Mouse (Mus musculus): ENCODE data around the gene Atg5.

Atg5 gene

GRCm38 (mm10) chr10:44390286-44390685, 122.1 kb downstream of the Atg5 start:
- no peak for DNase-seq (ENCODE audit: low spot score)

- no peak for DNase-seq (ENCODE audit: low spot score)
These were observed 123.5 kb downstream of the Atg5 start for GRCm38 (mm10) chr10:44391509-44392290.

GRCm38 (mm10) chr10:44392855-44393254, 124.7 kb downstream of the Atg5 start:
- no peak for DNase-seq (ENCODE audit: low spot score)

DNA sequence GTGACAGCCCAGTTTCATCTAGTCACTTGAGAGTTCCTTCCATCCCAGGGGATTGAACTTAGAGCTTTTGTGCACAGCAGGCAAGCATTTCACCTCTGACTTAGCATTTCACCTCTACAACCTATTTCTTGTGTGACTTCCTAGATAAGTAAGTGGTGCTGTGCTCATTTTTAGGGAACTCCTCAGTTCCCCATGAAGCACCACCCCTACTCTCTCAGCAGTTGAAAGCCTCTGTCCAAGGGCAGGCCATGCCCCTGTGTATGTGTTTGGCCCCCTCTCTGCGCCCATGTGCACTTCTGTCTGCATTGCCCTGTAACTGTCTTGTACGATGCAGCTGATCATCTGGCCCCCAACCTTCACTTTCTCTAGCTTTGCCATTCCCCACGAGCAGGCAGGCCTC, 132.0 kb downstream of the Atg5 start:
- DNase-seq (ENCODE audit: low spot score), result no peak

- DNase-seq (ENCODE audit: low spot score), result no peak
These were observed 132.4 kb downstream of the Atg5 start for GRCm38 (mm10) chr10:44400602-44401001.

DNA sequence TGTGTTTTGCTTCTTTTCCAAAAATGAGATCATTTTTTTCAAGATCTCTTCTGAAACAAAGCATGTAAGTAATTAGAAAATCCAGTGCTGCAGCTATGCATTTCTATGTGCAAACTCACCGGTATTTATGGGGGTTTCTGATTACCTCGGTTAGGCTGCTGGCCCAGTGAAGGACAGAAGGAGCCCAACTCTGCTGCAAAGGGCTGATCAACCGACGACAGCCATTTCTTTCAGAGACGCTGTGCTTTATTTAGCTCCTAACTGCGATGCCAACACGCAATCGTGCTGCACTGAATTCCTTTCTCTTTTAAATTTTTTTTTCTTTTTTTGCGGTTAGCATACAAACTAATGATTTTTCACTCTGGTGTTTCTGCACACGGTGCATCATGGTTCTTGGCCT, 133.4 kb downstream of the Atg5 start:
- DNase-seq (ENCODE audit: low spot score), result no peak

GRCm38 (mm10) chr10:44403415-44403814, 135.3 kb downstream of the Atg5 start:
- no peak for DNase-seq (ENCODE audit: low spot score)

GRCm38 (mm10) chr10:44409054-44409453, 140.9 kb downstream of the Atg5 start:
- DNase-seq (ENCODE audit: low spot score), result no peak

DNA sequence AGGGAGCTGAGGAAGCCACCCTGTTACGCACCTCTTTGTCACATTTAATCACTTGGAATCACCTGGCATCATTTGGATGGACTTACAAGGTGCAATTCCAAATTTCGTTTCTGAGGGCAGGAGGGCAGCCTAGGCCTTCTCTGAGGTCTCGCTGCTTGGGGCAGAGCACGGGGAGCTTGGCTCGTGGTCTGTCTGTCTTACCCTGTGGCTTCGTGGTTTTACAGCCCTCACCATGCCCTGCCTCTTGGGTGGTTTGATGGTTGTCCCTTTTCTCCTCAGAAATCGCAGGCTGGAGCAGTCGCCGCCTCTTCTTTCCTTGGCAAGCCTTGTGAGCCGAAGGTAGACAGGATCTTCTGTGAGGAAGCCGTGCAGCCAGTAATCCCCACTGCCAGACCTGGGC, 141.8 kb downstream of the Atg5 start:
- no peak for DNase-seq (ENCODE audit: low spot score)

Data from retina, embryonic 14.5 days (tissue).